Mouse (Mus musculus): ENCODE measurements around the gene Zfp574. TPM values are rescaled to one million over a fixed set of nuclear protein-coding genes. Genes with fewer than 3 reads are reported as not detected.

The Zfp574 gene
- total RNA-seq, 1 experiment = 18.9 TPM

- no peak overlapping the region for H3K9ac ChIP-seq (ENCODE audit: insufficient read depth, low read depth, low read length, poor library complexity, severe bottlenecking)
- in situ Hi-C loops (cut with MboI; ENCODE audit: low sequenced_read_pairs in 2 of 2, unreplicated experiment in 2 of 2) = no loop called here
- H3K9me3 ChIP-seq (ENCODE audit: control insufficient read depth, insufficient read depth, low read depth, low read length) = no peaks in the 10 kb centered on the region
- no peak for DNase-seq (ENCODE audit: low read depth, low spot score)
- peaks cover 3 to 30% of the 10 kb centered on the region in 2 experiments; a peak in 3 of 4 replicates for H3K4me1 ChIP-seq (ENCODE audit: control insufficient read depth in 2 of 2, insufficient read depth in 2 of 2, low read length in 2 of 2, poor library complexity in 1 of 2)
- H3K4me3 ChIP-seq (ENCODE audit: insufficient read depth in 1 of 2, low read depth in 1 of 2, low read length in 2 of 2, poor library complexity in 1 of 2, severe bottlenecking in 1 of 2) = no peak overlapping the region
- no peak for TF ChIP-seq ZNF384 (IDR thresholded peaks at IDR 0.05; ENCODE audit: low read depth, low read length)
- no peak for TF ChIP-seq MAFK (IDR thresholded peaks at IDR 0.05; ENCODE audit: insufficient read depth, low read depth, low read length)
- no peak for TF ChIP-seq CHD2 (IDR thresholded peaks at IDR 0.05; ENCODE audit: low read depth, low read length)
- TF ChIP-seq ZC3H11A (IDR thresholded peaks at IDR 0.05; ENCODE audit: borderline replicate concordance, low read depth, low read length) = no peak
- no peak overlapping the region for H3K27ac ChIP-seq (ENCODE audit: insufficient read depth, low read depth, low read length, poor library complexity, severe bottlenecking)
- no peaks in the 10 kb centered on the region for H3K36me3 ChIP-seq (ENCODE audit: control insufficient read depth, insufficient read depth, low read length, poor library complexity, severe bottlenecking)
Measured at GRCm38 (mm10) chr7:25089875-25090274, 17.5 kb downstream of the Zfp574 start.

GRCm38 (mm10) chr7:25098169-25098568, 25.8 kb downstream of the Zfp574 start:
- DNase-seq (ENCODE audit: low read depth, low spot score) = no peak
- Histone ChIP-seq H3K4me3 (ENCODE audit: insufficient read depth in 1 of 2, low read depth in 1 of 2, low read length in 2 of 2, poor library complexity in 1 of 2, severe bottlenecking in 1 of 2) (no peak overlapping the region), H3K9me3 (ENCODE audit: control insufficient read depth, insufficient read depth, low read depth, low read length) (no peaks in the 10 kb centered on the region), H3K27ac (ENCODE audit: insufficient read depth, low read depth, low read length, poor library complexity, severe bottlenecking) (no peak overlapping the region), H3K4me1 (ENCODE audit: control insufficient read depth in 2 of 2, insufficient read depth in 2 of 2, low read length in 2 of 2, poor library complexity in 1 of 2) (peaks cover 1 to 8% of the 10 kb centered on the region in 2 experiments; a peak in 2 of 4 replicates), H3K9ac (ENCODE audit: insufficient read depth, low read depth, low read length, poor library complexity, severe bottlenecking) (no peak overlapping the region), H3K36me3 (ENCODE audit: control insufficient read depth, insufficient read depth, low read length, poor library complexity, severe bottlenecking) (no peaks in the 10 kb centered on the region)
- TF ChIP-seq CHD2 (IDR thresholded peaks at IDR 0.05; ENCODE audit: low read depth, low read length) = no peak
- in situ Hi-C loops (cut with MboI; ENCODE audit: low sequenced_read_pairs in 2 of 2, unreplicated experiment in 2 of 2) = no loop called here

GRCm38 (mm10) chr7:25099581-25099980, 27.2 kb downstream of the Zfp574 start:
- in situ Hi-C loops (cut with MboI; ENCODE audit: low sequenced_read_pairs in 2 of 2, unreplicated experiment in 2 of 2) = no loop called here
- DNase-seq (ENCODE audit: low read depth, low spot score) = no peak
- no peak overlapping the region for H3K27ac ChIP-seq (ENCODE audit: insufficient read depth, low read depth, low read length, poor library complexity, severe bottlenecking)

GRCm38 (mm10) chr7:25105411-25106160, 33.2 kb downstream of the Zfp574 start:
- H3K4me3 ChIP-seq (ENCODE audit: insufficient read depth in 1 of 2, low read depth in 1 of 2, low read length in 2 of 2, poor library complexity in 1 of 2, severe bottlenecking in 1 of 2) = no peak overlapping the region
- H3K9ac ChIP-seq (ENCODE audit: insufficient read depth, low read depth, low read length, poor library complexity, severe bottlenecking) = no peak overlapping the region
- no peaks in the 10 kb centered on the region for H3K9me3 ChIP-seq (ENCODE audit: control insufficient read depth, insufficient read depth, low read depth, low read length)
- H3K27ac ChIP-seq (ENCODE audit: insufficient read depth, low read depth, low read length, poor library complexity, severe bottlenecking) = no peak overlapping the region
- TF ChIP-seq ZNF384 (IDR thresholded peaks at IDR 0.05; ENCODE audit: low read depth, low read length) = 0 out of 2 replicates have a peak, but pooled peaks have one; percentile 13
- TF ChIP-seq MAFK (IDR thresholded peaks at IDR 0.05; ENCODE audit: insufficient read depth, low read depth, low read length) = peak; percentile 73
- TF ChIP-seq CHD2 (IDR thresholded peaks at IDR 0.05; ENCODE audit: low read depth, low read length) = no peak
- TF ChIP-seq HCFC1 (IDR thresholded peaks at IDR 0.05; ENCODE audit: borderline replicate concordance, insufficient read depth, low read length) = no peak
- peak; percentile 82 for TF ChIP-seq ZC3H11A (IDR thresholded peaks at IDR 0.05; ENCODE audit: borderline replicate concordance, low read depth, low read length)
- no peaks in the 10 kb centered on the region for H3K36me3 ChIP-seq (ENCODE audit: control insufficient read depth, insufficient read depth, low read length, poor library complexity, severe bottlenecking)
- in situ Hi-C loops (cut with MboI; ENCODE audit: low sequenced_read_pairs in 2 of 2, unreplicated experiment in 2 of 2) = no loop called here
- peaks cover 3 to 15% of the 10 kb centered on the region in 2 experiments; a peak in 3 of 4 replicates for H3K4me1 ChIP-seq (ENCODE audit: control insufficient read depth in 2 of 2, insufficient read depth in 2 of 2, low read length in 2 of 2, poor library complexity in 1 of 2)
- peak; percentile 77 for DNase-seq (ENCODE audit: low read depth, low spot score)

More at GRCm38 (mm10) chr7:25099581-25099980, 27.2 kb downstream of the Zfp574 start:
- no peak overlapping the region for H3K9ac ChIP-seq (ENCODE audit: insufficient read depth, low read depth, low read length, poor library complexity, severe bottlenecking)
- no peak overlapping the region for H3K4me3 ChIP-seq (ENCODE audit: insufficient read depth in 1 of 2, low read depth in 1 of 2, low read length in 2 of 2, poor library complexity in 1 of 2, severe bottlenecking in 1 of 2)
- H3K36me3 ChIP-seq (ENCODE audit: control insufficient read depth, insufficient read depth, low read length, poor library complexity, severe bottlenecking) = no peaks in the 10 kb centered on the region
- TF ChIP-seq MAFK (IDR thresholded peaks at IDR 0.05; ENCODE audit: insufficient read depth, low read depth, low read length) (0 out of 2 replicates have a peak, but pooled peaks have one; percentile 15), ZNF384 (IDR thresholded peaks at IDR 0.05; ENCODE audit: low read depth, low read length) (no peak)
- peaks cover 1 to 2% of the 10 kb centered on the region in 2 experiments; a peak in 1 of 4 replicates for H3K4me1 ChIP-seq (ENCODE audit: control insufficient read depth in 2 of 2, insufficient read depth in 2 of 2, low read length in 2 of 2, poor library complexity in 1 of 2)
- H3K9me3 ChIP-seq (ENCODE audit: control insufficient read depth, insufficient read depth, low read depth, low read length) = no peaks in the 10 kb centered on the region
